Mouse (Mus musculus): Measurements from ENCODE around the gene Fcer1g.

Gene Fcer1g

GRCm38 (mm10) chr1:171265971-171266744 lies 32.0 kb upstream of the Fcer1g start:
- no peak for DNase-seq (ENCODE audit: low spot score in 2 of 2)

GRCm38 (mm10) chr1:171263666-171264461 lies 29.7 kb upstream of the Fcer1g start:
- no peak for DNase-seq (ENCODE audit: low spot score in 2 of 2)

DNA sequence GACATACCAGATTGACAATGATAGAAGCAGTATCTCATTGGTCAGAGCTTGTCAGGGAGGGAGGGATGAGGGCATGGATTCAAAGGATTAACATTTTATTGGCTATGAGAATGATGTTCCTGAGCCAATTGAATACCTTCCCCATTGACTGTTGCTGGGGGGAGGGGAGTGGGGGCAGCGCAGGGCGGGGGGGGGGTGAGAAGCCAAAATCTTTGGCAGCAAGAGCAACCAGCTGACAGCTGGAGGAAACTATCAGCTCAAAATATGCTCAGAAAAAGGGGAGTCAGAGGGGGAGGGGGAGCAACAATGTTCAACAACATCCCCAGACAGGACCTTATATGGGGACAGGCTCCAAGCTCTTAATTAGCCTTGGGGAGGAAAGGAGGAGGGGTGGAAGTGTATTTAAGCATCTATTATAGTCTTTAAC lies 29.0 kb upstream of the Fcer1g start:
- no peak for DNase-seq (ENCODE audit: low spot score in 2 of 2)

GRCm38 (mm10) chr1:171262594-171263130 lies 28.5 kb upstream of the Fcer1g start:
- peak; percentile 80 to 85 for DNase-seq (ENCODE audit: low spot score in 2 of 2)

DNA sequence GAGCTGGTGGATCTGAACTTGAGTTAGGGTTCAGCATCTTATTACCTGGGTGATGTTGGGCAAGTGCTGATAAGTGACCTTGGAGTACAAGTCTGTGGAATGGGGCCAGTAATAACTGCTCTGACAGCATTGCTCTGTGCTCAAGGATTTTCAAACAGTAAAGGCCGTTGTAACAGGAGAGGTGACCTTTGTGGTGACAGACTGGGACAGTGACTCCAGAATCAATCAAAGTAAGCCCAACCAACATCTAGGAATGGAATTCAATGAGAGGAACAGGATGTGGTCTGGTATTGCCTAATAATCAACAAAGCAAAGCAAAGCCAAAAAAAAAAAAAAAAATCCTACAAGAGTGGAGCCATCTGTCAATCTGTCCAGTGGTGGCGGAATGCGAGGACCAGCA lies 26.2 kb upstream of the Fcer1g start:
- no peak for DNase-seq (ENCODE audit: low spot score in 2 of 2)

GRCm38 (mm10) chr1:171258921-171259320 lies 24.8 kb upstream of the Fcer1g start:
- no peak for DNase-seq (ENCODE audit: low spot score in 2 of 2)

DNA sequence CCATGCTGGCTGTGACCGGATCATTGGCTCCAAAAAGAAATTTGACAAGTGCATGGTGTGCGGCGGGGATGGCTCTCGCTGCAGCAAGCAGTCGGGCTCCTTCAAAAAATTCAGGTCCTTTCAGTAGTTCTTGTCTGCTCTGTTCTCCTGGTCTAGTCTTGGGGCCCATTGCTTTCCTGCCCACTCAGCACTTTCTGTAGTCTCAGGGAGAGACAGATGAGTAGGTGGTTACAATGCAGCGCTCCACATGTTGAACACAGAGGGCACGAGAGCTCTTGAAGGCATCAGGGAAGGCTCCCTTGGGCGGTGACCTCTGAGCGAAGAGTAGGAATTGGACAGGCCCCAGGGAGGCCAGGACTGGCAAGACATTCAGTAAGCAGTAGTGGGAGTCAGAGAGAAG lies 23.6 kb upstream of the Fcer1g start:
- DNase-seq (ENCODE audit: low spot score in 2 of 2), result no peak

GRCm38 (mm10) chr1:171256937-171257548 lies 22.9 kb upstream of the Fcer1g start:
- DNase-seq (ENCODE audit: low spot score in 2 of 2), result peak in 1 of 2 experiments; percentile 32

GRCm38 (mm10) chr1:171256095-171256818 lies 22.1 kb upstream of the Fcer1g start:
- DNase-seq (ENCODE audit: low spot score in 2 of 2), result no peak

GRCm38 (mm10) chr1:171252415-171252814 lies 18.2 kb upstream of the Fcer1g start:
- DNase-seq (ENCODE audit: low spot score in 2 of 2), result no peak

DNA sequence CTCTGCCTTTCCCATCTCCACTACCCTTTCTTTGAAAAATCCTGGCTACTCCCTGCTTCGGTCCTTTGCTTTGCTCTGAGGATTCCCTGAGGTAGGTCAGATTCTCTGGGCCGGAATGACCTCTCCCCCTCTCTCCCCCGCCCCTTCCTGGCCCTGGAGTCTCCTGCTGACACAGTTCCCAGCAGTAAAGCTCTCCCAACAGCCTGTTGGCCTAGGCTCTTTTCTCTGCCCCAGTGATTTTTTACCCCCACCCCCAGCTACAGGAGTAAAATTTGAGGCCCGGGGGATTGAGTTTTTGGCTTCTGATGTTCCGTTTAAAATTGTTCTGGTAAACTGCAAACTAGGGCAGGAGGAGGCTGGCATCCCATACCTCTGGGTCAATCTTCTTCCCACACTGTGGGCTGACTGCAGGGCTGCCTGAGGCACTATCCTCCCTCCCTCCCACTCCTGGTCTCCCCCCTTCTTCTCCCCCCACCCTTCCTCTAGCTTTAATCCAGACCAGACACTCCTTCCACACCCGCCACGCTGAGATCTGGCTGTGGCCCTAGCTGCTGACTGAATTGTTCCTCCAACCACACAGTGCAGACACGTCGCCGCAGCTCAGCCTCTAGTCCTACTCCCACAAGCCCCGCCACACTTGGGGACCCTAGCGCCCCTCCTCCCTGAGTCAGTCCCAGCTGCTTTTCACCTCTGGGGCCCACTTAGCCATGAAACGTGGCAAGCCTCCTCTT lies 17.6 kb upstream of the Fcer1g start:
- DNase-seq (ENCODE audit: low spot score in 2 of 2), result no peak

DNA sequence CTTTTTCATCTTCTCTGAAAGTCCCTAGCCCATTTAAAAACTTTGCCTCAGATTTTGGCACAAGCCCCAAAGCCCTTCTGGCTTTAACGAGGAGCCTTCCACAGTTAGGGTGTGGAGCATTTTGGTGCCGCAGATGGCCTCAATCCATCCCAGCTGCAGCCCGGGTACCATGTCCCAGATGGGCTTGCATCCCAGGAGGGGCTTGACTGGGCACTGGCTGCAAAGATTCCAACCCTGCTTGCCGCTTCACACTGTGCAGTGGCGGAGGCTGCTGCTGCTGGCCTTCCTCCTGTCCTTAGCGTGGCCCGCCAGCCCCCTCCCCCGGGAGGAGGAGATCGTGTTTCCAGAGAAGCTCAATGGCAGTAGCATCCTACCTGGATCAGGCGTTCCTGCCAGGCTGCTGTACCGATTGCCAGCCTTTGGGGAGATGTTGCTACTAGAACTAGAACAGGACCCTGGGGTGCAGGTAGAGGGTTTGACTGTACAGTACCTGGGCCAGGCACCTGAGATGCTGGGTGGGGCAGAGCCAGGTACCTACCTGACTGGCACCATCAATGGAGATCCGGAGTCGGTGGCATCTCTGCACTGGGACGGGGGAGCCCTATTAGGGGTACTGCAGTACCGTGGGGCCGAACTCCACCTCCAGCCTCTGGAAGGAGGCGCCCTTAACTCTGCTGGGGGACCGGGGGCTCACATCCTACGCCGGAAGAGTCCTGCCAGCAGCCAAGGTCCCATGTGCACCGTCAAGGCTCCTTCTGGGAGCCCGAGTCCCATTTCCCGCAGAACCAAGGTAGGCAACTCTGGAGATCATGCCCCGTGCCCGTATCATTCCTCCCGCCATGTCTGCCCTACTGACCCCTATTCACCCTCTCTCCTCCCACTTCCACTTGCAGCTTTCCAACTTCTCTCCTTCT lies 16.8 kb upstream of the Fcer1g start, which contains the start of gene Ndufs2:
Ndufs2 (minus strand) TSS at position 709 of the 914 bp plus-strand sequence.
- no peak for DNase-seq (ENCODE audit: low spot score in 2 of 2)

GRCm38 (mm10) chr1:171249913-171250600 lies 15.9 kb upstream of the Fcer1g start, which contains the start of gene Adamts4:
Adamts4 (plus strand) TSS chr1:171250421.
- peak; percentile 34 for DNase-seq (ENCODE audit: low spot score in 2 of 2)

GRCm38 (mm10) chr1:171248386-171249226 lies 14.4 kb upstream of the Fcer1g start:
- DNase-seq (ENCODE audit: low spot score in 2 of 2), result no peak

DNA sequence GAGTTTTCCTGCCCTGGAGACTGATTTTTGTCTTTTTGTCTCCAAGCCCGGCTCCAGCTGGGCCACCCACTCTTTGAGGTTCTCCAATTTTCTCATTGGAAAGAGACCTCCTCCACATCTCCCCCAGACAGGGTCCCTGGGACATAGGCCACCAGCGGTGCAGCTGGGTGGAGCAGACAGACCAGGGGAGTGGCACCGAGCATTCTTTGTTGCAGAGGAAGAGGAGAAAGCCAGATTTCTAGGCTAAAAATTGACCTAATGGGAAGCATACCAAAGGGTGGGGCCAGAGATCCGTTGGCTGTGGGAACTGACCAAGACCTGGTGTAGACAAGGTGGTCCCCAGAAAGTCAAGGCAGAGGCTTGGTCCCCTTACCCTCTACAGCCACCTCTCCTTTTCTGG lies 13.8 kb upstream of the Fcer1g start:
- no peak for DNase-seq (ENCODE audit: low spot score in 2 of 2)

DNA sequence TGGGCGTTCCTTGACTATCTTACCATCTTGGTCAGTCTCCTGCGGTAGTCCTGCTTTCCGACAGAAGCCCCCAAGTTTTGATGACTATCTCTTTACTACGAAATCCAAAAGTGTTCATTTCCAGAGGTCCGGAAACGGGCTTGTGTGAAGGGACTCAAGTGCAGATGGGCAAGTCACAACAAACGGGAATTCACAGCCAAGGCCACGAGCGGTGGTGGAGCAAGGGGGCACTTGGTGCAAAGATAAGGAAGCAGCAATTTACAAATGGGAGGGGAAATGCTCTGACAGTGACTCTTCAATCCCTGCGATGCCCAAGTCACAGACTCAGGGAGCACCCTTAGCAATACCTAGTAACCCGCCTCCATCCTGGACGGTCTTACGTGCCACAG lies 13.3 kb upstream of the Fcer1g start:
- DNase-seq (ENCODE audit: low spot score in 2 of 2), result no peak

- DNase-seq (ENCODE audit: low spot score in 2 of 2), result peak; percentile 97 to 98
These were observed 12.7 kb upstream of the Fcer1g start for GRCm38 (mm10) chr1:171246709-171247452.
